Mouse (Mus musculus): ENCODE results near the gene Igf2r. TPM values are rescaled to one million over a fixed set of nuclear protein-coding genes. Genes with fewer than 3 reads are reported as not detected.
A peak's percentile ranks its signal among the peaks of the same experiment; 100 is the strongest.

The Igf2r gene
- polyA plus RNA-seq, 1 experiment from 2014 or later: 35.1 TPM

DNA sequence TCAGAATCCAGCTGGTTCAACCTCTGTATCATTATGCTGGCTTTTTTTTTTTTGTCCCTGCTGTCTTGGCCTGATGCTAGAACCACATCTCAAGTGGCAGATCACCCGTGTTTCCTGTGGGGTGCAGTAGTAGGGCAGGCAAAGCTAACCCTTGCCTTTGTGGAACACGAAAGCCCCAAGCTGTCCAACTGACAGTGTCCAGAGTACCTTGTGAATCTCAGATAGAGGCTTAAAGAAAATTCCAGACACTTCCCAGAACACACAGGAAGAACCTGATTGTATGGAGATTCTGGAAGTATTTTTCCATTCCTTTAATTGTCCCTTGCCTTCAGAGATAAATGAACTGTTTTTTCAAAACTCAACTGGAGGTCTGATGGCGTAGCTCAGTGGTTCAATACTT is 4.5 kb upstream of the Igf2r start:
- Histone ChIP-seq H3K9ac (no peak overlapping the region), H3K4me3 (replicated peaks) (no peak overlapping the region), H3K27ac (peak overlapping the region; percentile 26; the same call in 1 of the 2 replicates), H3K4me2 (no peak overlapping the region), H3K27me3 (replicated peaks) (no peaks in the 10 kb centered on the region), H3K4me1 (peaks cover 10% of the 10 kb centered on the region), H3K36me3 (peaks cover 17% of the 10 kb centered on the region), H3K9me3 (no peaks in the 10 kb centered on the region)
- WGBS: 57% methylated on average over 3 of the region's 3 CpGs
- no peak for ATAC-seq (ENCODE audit: insufficient read depth, low FRiP score, low read depth)

DNA sequence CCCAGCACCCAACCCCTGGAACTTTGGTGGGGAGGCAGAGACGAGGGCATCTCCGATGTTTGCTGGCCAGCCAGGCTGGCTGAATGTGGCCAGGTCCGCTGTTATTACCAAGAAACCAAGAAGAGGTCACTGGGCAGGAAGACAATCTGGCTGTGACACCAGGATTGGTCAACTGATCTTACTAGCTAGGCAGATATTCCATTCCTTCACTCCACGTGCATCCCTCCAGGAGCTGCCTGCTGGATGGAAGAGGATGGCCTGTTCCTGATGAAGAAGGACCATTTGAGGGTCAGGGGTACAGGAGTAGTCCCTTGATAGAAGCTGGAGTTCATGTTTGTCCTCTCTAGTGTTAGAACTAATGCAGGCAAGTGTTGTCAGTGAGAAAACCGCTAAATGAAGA is 1.0 kb upstream of the Igf2r start:
- Histone ChIP-seq H3K9me3 (no peaks in the 10 kb centered on the region), H3K27me3 (replicated peaks) (no peaks in the 10 kb centered on the region), H3K4me1 (peaks cover 19% of the 10 kb centered on the region), H3K4me3 (replicated peaks) (no peak overlapping the region), H3K9ac (no peak overlapping the region), H3K4me2 (no peak overlapping the region), H3K36me3 (peaks cover 14% of the 10 kb centered on the region), H3K27ac (no peak overlapping the region)
- WGBS: 91% methylated on average over 5 of the region's 5 CpGs
- no peak for ATAC-seq (ENCODE audit: insufficient read depth, low FRiP score, low read depth)

DNA sequence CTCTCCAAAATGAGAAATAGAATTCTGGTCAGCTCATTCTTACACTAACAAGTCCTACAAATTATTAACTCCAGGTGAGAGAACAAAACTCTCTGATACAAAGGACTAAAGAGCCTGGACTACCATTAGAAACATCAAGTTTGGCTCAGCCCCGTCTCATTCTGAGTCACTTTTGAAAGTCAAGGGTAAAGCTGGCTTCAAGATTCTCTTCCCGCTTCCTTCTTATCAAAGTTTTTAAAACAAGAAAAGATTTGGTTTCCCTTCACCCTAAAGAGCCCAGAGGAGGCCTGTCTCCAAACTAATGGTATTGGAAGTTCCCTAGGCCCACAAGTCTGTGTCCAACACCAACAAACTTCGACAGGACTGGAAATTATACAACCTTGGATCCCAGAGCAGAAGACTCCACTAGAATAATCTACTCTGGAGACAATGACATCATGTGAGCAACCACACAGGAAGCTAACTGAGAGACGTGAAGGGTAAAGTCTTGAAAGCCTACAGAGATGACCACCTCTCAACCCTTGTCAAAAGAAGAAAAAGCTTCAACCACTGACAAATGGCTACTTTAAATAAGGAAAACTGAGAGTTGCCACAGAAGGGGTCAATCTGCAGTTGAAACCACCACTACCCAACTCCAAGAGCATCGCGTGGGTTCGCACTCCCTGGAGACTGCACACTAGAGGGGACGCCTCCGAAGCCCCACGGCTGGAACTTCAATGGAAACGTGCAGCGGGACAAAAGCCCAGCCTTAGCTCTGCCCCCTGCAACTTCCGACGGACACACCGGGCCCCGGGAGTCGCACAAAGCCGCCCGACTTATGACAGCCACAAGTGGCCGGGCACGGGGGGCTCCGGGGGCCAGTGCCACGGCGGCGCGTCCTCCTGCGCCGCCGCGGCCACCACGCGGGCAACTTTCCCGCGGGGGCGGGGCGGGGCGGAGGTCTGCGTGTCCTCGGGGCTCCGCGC is 767 bp downstream of the Igf2r start:
- H3K27me3 ChIP-seq (replicated peaks): no peaks in the 10 kb centered on the region
- peak overlapping the region; percentile 68 for H3K9ac ChIP-seq
- no peaks in the 10 kb centered on the region for H3K9me3 ChIP-seq
- peaks cover 20% of the 10 kb centered on the region for H3K4me1 ChIP-seq
- H3K36me3 ChIP-seq: peaks cover 14% of the 10 kb centered on the region
- ATAC-seq (ENCODE audit: insufficient read depth, low FRiP score, low read depth): peak; percentile 15; the same call in 1 of the 2 replicates
- peak overlapping the region; percentile 65 for H3K4me2 ChIP-seq
- peak overlapping the region; percentile 65 for H3K4me3 ChIP-seq (replicated peaks)
- 39% methylated on average over 38 of the region's 41 CpGs for WGBS
- H3K27ac ChIP-seq: peak overlapping the region; percentile 77

DNA sequence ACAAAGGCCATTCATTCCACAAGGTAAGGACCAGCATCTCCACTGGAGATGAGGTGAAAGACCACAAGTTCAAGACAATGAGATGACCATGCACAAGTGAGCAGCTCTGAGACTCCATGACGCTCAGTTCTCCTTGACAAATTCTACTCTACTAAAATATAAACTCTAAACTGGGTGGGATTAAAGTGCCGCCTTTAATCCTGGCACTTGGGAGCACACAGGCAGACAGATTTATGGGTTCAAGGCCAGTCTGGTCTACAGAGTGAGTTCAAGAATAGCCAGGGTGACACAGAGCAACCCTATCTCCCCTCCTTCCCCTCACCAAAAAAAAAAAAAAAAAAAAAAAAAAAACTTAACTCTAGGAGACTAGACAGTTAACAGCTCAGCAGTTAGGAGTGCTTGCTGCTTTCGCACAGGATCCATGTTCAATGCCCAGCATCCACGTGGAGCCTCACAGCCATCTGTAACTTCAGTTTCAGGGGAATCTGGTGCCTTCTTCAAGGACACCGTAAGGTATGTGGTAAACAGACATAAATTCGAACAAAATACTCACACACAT is 2.1 kb downstream of the Igf2r start:
- H3K9me3 ChIP-seq: no peaks in the 10 kb centered on the region
- peaks cover 14% of the 10 kb centered on the region for H3K36me3 ChIP-seq
- H3K4me1 ChIP-seq: peaks cover 19% of the 10 kb centered on the region
- no peaks in the 10 kb centered on the region for H3K27me3 ChIP-seq (replicated peaks)
- 0 out of 2 replicates have a peak overlapping the region, but pooled peaks have one; percentile 21 for H3K27ac ChIP-seq
- H3K9ac ChIP-seq: no peak overlapping the region
- ATAC-seq (ENCODE audit: insufficient read depth, low FRiP score, low read depth): no peak
- H3K4me2 ChIP-seq: peak overlapping the region; percentile 65
- peak overlapping the region; percentile 65 for H3K4me3 ChIP-seq (replicated peaks)
- 66% methylated on average over 6 of the region's 6 CpGs for WGBS

DNA sequence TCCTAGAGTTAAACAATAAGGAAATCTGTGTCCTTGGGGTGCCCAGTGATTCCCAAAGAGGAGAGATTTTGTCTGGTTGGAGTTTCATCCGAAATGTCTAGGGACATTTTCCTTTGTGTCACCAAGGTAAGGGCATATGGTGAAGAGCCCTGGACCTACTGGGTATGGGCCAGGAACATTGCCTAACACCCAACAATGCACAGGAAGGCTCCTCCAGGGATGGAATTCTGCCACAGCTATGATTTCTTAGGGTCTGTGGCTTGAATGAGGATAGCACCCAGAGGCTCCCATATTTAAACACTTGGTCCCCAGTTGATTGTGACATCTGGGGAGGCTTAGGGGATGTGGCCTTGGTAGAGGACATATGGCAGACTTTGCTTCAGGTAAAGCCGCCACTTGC is 6.1 kb downstream of the Igf2r start:
- no peak for ATAC-seq (ENCODE audit: insufficient read depth, low FRiP score, low read depth)
- no peaks in the 10 kb centered on the region for H3K27me3 ChIP-seq (replicated peaks)
- WGBS: 89% methylated on average over 2 of the region's 2 CpGs
- no peaks in the 10 kb centered on the region for H3K9me3 ChIP-seq
- no peaks in the 10 kb centered on the region for H3K36me3 ChIP-seq
- no peak overlapping the region for H3K9ac ChIP-seq
- no peak overlapping the region for H3K4me2 ChIP-seq
- H3K4me1 ChIP-seq: peaks cover 35% of the 10 kb centered on the region
- no peak overlapping the region for H3K4me3 ChIP-seq (replicated peaks)
- H3K27ac ChIP-seq: no peak overlapping the region

DNA sequence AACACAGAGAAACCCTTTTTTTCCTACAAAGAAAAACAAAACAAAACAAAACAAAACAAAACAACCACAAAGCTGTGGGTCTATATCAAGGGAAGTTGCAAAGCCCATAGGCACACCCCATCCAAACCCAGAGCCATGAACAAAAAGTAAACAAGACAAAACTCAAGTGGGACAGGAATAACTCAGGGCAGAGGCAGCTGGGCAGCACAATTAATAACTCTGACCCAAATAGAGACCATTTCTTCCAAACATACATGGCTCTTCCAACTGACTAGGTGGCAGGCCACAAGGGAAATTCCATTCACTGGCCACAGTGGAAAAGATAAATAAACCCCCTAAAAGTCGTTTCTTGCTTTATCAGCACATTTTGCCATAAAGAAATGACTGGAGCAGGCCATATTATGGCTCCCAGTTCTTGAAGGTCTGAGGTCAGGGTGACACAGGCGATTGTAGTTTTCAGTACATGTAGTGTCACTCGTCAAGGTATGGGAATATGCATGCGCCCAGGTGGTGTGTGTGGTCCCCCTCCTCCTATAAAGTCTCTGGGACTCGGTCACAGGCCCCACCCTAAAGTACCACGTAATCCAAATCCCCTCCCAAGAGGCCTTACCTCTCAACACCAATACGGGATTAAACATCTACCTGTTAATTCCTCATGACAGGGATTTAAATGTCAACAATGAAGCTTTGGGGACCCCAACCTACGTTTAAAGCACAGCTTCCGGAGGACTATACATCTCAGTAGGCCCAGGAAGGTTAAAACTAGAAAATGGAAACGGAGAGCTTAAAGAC is 8.9 kb downstream of the Igf2r start:
- no peak for ATAC-seq (ENCODE audit: insufficient read depth, low FRiP score, low read depth)
- no peak overlapping the region for H3K27ac ChIP-seq
- 64% methylated on average over 10 of the region's 10 CpGs for WGBS

DNA sequence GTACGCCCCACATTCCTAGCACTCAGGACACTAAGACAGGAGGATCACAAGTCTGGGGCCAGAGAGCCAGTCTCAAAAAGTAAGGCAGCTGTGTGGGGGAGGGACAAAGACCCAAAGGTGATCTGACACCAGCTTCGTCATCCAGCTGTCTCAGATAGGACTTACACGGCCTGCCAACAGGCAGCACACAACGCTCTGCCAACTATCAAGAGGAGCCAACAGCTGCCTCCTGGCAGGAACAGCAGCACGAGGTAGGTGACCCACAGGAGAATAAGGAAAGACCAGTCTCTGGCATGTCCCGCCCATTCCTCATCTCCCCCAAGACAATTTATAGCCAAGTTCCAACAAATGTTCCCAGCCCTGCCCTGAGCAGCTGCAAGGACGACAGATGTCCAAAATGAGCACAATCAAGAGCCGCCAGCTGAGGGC is 9.8 kb downstream of the Igf2r start:
- Histone ChIP-seq H3K9ac (no peak overlapping the region), H3K36me3 (no peaks in the 10 kb centered on the region), H3K27me3 (replicated peaks) (no peaks in the 10 kb centered on the region), H3K4me3 (replicated peaks) (no peak overlapping the region), H3K9me3 (no peaks in the 10 kb centered on the region), H3K4me1 (peaks cover 47% of the 10 kb centered on the region), H3K4me2 (no peak overlapping the region), H3K27ac (peak overlapping the region; percentile 1; the same call in 1 of the 2 replicates)
- 41% methylated on average over 8 of the region's 8 CpGs for WGBS
- no peak for ATAC-seq (ENCODE audit: insufficient read depth, low FRiP score, low read depth)

More for the DNA sequence above, 8.9 kb downstream of the Igf2r start:
- no peaks in the 10 kb centered on the region for H3K9me3 ChIP-seq
- no peak overlapping the region for H3K4me3 ChIP-seq (replicated peaks)
- no peak overlapping the region for H3K9ac ChIP-seq
- H3K4me2 ChIP-seq: no peak overlapping the region
- H3K36me3 ChIP-seq: no peaks in the 10 kb centered on the region
- peaks cover 41% of the 10 kb centered on the region for H3K4me1 ChIP-seq
- H3K27me3 ChIP-seq (replicated peaks): no peaks in the 10 kb centered on the region

DNA sequence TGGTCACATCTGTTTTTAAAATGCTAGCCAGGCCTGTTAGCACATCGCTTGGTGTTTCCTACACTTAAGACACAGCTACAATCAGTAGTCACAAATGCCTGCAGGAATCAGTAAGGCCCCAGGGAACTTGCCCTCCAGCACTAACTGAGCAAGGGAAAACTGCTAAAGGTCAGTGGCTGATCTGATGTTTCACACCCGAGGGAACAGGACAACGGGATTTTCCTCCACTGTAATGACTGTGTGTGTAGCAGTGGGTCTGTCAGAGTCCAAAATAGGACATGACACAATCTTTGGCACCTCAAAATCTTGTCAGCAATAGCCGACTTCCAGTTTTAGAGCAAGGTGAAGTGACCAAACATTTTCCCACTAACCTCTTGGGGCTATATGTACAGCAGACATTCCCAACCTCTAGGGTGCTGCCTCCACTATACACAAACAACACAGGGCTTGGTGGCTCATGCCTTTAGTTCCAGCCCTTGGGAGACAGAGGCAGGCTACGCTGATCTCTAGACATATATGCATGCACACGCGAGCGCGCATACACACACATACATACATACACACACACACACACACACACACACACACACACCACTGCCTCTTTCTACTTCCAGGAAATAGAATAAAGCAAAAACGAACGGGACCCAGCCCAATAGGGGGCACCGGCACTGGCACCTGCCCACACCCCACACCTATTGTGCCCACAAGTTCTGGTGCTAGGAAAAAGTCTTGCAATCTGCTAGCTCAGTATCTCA is 10.6 kb downstream of the Igf2r start:
- H3K27ac ChIP-seq: no peak overlapping the region
- H3K4me3 ChIP-seq (replicated peaks): no peak overlapping the region
- 80% methylated on average over 12 of the region's 12 CpGs for WGBS
- no peak overlapping the region for H3K4me2 ChIP-seq
- peaks cover 53% of the 10 kb centered on the region for H3K4me1 ChIP-seq
- H3K9me3 ChIP-seq: no peaks in the 10 kb centered on the region
- no peaks in the 10 kb centered on the region for H3K27me3 ChIP-seq (replicated peaks)
- no peaks in the 10 kb centered on the region for H3K36me3 ChIP-seq
- H3K9ac ChIP-seq: no peak overlapping the region
- ATAC-seq (ENCODE audit: insufficient read depth, low FRiP score, low read depth): no peak

DNA sequence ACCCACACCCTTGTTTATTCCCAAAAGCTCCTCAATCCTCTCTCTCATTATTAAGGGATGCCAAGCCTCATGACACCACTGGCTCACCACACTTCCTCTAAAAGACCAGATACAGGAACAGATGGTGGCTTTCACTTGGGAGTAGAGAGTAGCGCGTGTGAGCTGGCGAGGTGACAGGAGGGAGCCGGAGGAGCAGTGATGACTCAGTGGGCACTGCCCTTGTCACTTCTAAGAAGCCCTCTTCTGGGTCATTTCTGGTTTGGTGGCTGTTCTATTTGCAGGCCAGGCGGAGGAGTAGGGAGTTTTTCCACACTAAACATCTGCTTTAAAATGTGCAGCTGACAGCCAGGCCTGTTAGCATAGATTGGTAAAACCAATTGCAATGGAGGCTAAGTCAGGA is 11.5 kb downstream of the Igf2r start:
- Histone ChIP-seq H3K27me3 (replicated peaks) (no peaks in the 10 kb centered on the region), H3K36me3 (no peaks in the 10 kb centered on the region), H3K9ac (no peak overlapping the region), H3K9me3 (no peaks in the 10 kb centered on the region), H3K27ac (peak overlapping the region; percentile 7; the same call in 1 of the 2 replicates), H3K4me1 (peaks cover 52% of the 10 kb centered on the region), H3K4me2 (no peak overlapping the region), H3K4me3 (replicated peaks) (no peak overlapping the region)
- WGBS: 56% methylated on average over 5 of the region's 5 CpGs
- no peak for ATAC-seq (ENCODE audit: insufficient read depth, low FRiP score, low read depth)

DNA sequence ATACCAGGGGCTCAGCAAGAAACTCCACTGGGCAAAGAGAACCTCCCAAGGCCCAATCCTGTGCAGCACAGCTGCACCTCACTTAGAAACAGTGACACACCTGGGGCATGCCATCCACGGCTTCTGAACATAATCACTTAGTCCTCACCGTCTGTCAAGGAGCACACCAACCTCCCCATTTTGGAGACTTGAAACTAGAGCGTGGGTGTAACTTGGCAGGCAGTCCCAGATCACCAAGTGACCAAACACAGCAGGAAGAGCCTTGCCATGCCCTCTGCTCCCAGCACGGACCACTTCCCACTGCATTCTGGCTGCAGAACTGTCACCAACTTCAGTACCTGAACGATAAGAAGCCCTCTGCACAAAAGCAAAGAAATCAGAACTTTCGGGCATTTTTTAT is 12.3 kb downstream of the Igf2r start:
- ATAC-seq (ENCODE audit: insufficient read depth, low FRiP score, low read depth): no peak
- Histone ChIP-seq H3K27me3 (replicated peaks) (no peaks in the 10 kb centered on the region), H3K27ac (no peak overlapping the region), H3K4me2 (no peak overlapping the region), H3K9me3 (no peaks in the 10 kb centered on the region), H3K4me1 (peaks cover 60% of the 10 kb centered on the region), H3K4me3 (replicated peaks) (no peak overlapping the region), H3K36me3 (no peaks in the 10 kb centered on the region), H3K9ac (no peak overlapping the region)
- 78% methylated on average over 6 of the region's 6 CpGs for WGBS

DNA sequence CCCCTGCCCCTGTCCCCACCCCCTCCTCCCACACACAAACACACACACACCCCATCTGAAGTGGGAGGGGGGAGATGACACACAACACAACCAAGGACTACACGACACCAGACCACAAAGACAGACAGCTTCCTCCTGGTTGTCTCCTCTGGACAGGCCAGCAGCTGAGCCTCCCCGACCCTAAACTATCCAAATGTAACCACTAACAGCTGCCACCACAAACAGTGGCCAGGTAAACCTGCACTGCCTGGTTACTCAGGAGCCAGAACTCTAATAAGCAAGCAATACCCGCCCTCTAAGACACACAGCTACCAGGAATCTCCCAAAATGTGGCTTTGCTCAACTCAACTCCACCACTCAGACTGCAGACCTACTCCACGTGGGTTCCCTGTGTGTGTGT is 13.5 kb downstream of the Igf2r start:
- H3K27ac ChIP-seq: peak overlapping the region; percentile 26; the same call in 1 of the 2 replicates
- no peak overlapping the region for H3K4me2 ChIP-seq
- no peak for ATAC-seq (ENCODE audit: insufficient read depth, low FRiP score, low read depth)
- no peaks in the 10 kb centered on the region for H3K9me3 ChIP-seq
- WGBS: 50% methylated on average over 4 of the region's 4 CpGs
- no peak overlapping the region for H3K4me3 ChIP-seq (replicated peaks)
- H3K36me3 ChIP-seq: no peaks in the 10 kb centered on the region
- peaks cover 71% of the 10 kb centered on the region for H3K4me1 ChIP-seq
- H3K9ac ChIP-seq: no peak overlapping the region
- H3K27me3 ChIP-seq (replicated peaks): no peaks in the 10 kb centered on the region

All from stomach, embryonic 15.5 days (tissue).